Mouse (Mus musculus): ENCODE data around the gene Lgals1. TPM values are rescaled to one million over a fixed set of nuclear protein-coding genes. Genes with fewer than 3 reads are reported as not detected.

Lgals1 gene
- polyA plus RNA-seq, 1 experiment from 2014 or later = 263 TPM

GRCm38 (mm10) chr15:78900585-78901421, 25.7 kb upstream of the Lgals1 start:
- H3K36me3 ChIP-seq (ENCODE audit: control insufficient read depth, insufficient read depth, low read length) = no peaks in the 10 kb centered on the region
- H3K27ac ChIP-seq (ENCODE audit: low read depth, low read length) = no peak overlapping the region
- no peak for DNase-seq (ENCODE audit: low spot score)
- no peaks in the 10 kb centered on the region for H3K27me3 ChIP-seq (ENCODE audit: control insufficient read depth, insufficient read depth, low read length)
- no peaks in the 10 kb centered on the region for H3K9me3 ChIP-seq (ENCODE audit: control insufficient read depth, low read length)
- peak overlapping the region; percentile 54 for H3K4me3 ChIP-seq (ENCODE audit: low read depth, low read length)
- peak overlapping the region; percentile 91 for H3K4me2 ChIP-seq (ENCODE audit: low read depth)
- ATAC-seq (ENCODE audit: insufficient read depth, low FRiP score, low TSS enrichment) = no peak
- H3K9ac ChIP-seq (ENCODE audit: low read length) = peak overlapping the region; percentile 30
- peaks cover 11% of the 10 kb centered on the region for H3K4me1 ChIP-seq (ENCODE audit: control insufficient read depth, insufficient read depth, low read length)
- 18% methylated on average over 18 of the region's 18 CpGs for WGBS

GRCm38 (mm10) chr15:78901422-78901789, 25.1 kb upstream of the Lgals1 start:
- DNase-seq (ENCODE audit: low spot score) = no peak
- H3K4me1 ChIP-seq (ENCODE audit: control insufficient read depth, insufficient read depth, low read length) = peaks cover 9% of the 10 kb centered on the region

DNA sequence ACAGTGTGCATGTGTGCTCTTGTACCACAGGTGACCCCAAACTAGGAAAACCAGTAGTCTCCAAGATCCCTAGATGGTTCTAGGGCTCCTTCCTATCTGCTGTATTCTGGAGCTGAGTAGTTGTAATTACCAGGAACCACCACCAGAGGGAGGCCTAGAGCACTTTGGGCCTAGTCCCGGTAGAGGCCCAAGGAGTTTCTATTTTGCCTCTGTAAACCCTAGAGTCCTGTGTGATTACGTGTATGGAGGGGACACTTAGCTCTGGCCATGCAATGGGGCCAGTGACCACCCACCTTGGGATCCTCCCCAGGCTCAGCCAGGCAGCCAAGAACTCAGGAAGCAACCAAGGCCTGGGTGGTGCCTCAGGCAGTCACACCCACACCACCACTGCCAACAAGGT, 23.3 kb upstream of the Lgals1 start:
- H3K4me3 ChIP-seq (ENCODE audit: low read depth, low read length) = no peak overlapping the region
- ATAC-seq (ENCODE audit: insufficient read depth, low FRiP score, low TSS enrichment) (0 out of 2 replicates have a peak, but pooled peaks have one; percentile 13), DNase-seq (ENCODE audit: low spot score) (peak; percentile 80)
- H3K27me3 ChIP-seq (ENCODE audit: control insufficient read depth, insufficient read depth, low read length) = no peaks in the 10 kb centered on the region
- H3K9me3 ChIP-seq (ENCODE audit: control insufficient read depth, low read length) = no peaks in the 10 kb centered on the region
- H3K9ac ChIP-seq (ENCODE audit: low read length) = no peak overlapping the region
- H3K4me2 ChIP-seq (ENCODE audit: low read depth) = no peak overlapping the region
- peaks cover 9% of the 10 kb centered on the region for H3K4me1 ChIP-seq (ENCODE audit: control insufficient read depth, insufficient read depth, low read length)
- WGBS = 10% methylated on average over 2 of the region's 2 CpGs
- no peak overlapping the region for H3K27ac ChIP-seq (ENCODE audit: low read depth, low read length)
- H3K36me3 ChIP-seq (ENCODE audit: control insufficient read depth, insufficient read depth, low read length) = no peaks in the 10 kb centered on the region; the same call in 1 of the 2 replicates

More at GRCm38 (mm10) chr15:78901422-78901789, 25.1 kb upstream of the Lgals1 start:
- Histone ChIP-seq H3K9ac (ENCODE audit: low read length) (no peak overlapping the region; the same call in 1 of the 2 replicates), H3K4me2 (ENCODE audit: low read depth) (peak overlapping the region; percentile 91), H3K27ac (ENCODE audit: low read depth, low read length) (no peak overlapping the region), H3K9me3 (ENCODE audit: control insufficient read depth, low read length) (no peaks in the 10 kb centered on the region), H3K4me3 (ENCODE audit: low read depth, low read length) (peak overlapping the region; percentile 54), H3K27me3 (ENCODE audit: control insufficient read depth, insufficient read depth, low read length) (no peaks in the 10 kb centered on the region), H3K36me3 (ENCODE audit: control insufficient read depth, insufficient read depth, low read length) (no peaks in the 10 kb centered on the region; the same call in 1 of the 2 replicates)
- ATAC-seq (ENCODE audit: insufficient read depth, low FRiP score, low TSS enrichment) = no peak
- WGBS = 36% methylated on average over 8 of the region's 8 CpGs

GRCm38 (mm10) chr15:78908399-78908798, 18.1 kb upstream of the Lgals1 start:
- H3K4me3 ChIP-seq (ENCODE audit: low read depth, low read length) = no peak overlapping the region
- H3K9me3 ChIP-seq (ENCODE audit: control insufficient read depth, low read length) = no peaks in the 10 kb centered on the region
- H3K27me3 ChIP-seq (ENCODE audit: control insufficient read depth, insufficient read depth, low read length) = no peaks in the 10 kb centered on the region
- H3K27ac ChIP-seq (ENCODE audit: low read depth, low read length) = no peak overlapping the region
- DNase-seq (ENCODE audit: low spot score) = no peak
- no peak for ATAC-seq (ENCODE audit: insufficient read depth, low FRiP score, low TSS enrichment)
- WGBS = 86% methylated on average over 7 of the region's 7 CpGs
- no peak overlapping the region for H3K4me2 ChIP-seq (ENCODE audit: low read depth)
- H3K4me1 ChIP-seq (ENCODE audit: control insufficient read depth, insufficient read depth, low read length) = no peaks in the 10 kb centered on the region
- H3K9ac ChIP-seq (ENCODE audit: low read length) = no peak overlapping the region
- no peaks in the 10 kb centered on the region; the same call in 1 of the 2 replicates for H3K36me3 ChIP-seq (ENCODE audit: control insufficient read depth, insufficient read depth, low read length)

DNA sequence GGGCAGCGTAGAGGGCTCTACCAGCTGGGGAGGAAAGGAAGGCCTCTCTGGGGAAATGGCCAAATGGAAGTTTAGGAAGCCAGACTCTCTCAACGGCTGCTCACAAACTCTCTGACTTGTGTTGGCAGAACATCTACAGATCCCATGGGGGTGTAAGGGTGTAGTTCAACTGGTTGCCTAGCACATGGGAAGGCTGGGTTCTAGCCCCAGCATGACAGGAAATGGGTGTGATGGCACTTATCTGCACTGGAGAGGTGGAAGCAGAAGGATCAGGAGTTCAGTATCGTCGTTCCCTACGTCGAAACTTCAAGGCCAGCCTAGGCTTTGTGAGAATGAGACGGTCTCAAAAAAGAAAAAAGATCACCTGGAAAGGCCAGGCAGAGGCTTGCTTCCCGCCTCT, 17.5 kb upstream of the Lgals1 start:
- WGBS = 92% methylated on average over 8 of the region's 8 CpGs
- ATAC-seq (ENCODE audit: insufficient read depth, low FRiP score, low TSS enrichment) = no peak
- H3K4me3 ChIP-seq (ENCODE audit: low read depth, low read length) = no peak overlapping the region

DNA sequence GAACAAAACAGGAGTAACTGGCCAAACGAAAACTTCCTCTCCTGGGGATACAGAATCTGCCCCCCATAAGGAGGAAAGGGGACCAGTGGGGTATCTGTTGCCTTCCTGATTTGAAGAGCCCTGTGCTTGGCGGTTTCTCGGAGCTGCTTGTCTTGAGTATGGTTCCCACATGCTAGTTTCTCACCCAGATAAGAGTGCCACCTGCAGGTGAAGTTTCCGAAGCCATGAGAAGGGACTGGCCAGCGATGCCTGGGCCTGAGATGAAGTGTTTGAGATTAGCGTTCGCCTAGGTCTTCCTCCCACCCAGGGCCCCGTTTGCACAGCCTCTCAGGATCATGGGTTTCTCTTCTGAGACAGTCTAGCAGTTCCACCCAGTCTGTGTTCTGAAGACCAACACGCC, 14.5 kb upstream of the Lgals1 start:
- Histone ChIP-seq H3K9me3 (ENCODE audit: control insufficient read depth, low read length) (no peaks in the 10 kb centered on the region), H3K36me3 (ENCODE audit: control insufficient read depth, insufficient read depth, low read length) (no peaks in the 10 kb centered on the region), H3K4me1 (ENCODE audit: control insufficient read depth, insufficient read depth, low read length) (peaks cover 20% of the 10 kb centered on the region), H3K27me3 (ENCODE audit: control insufficient read depth, insufficient read depth, low read length) (no peaks in the 10 kb centered on the region), H3K4me2 (ENCODE audit: low read depth) (no peak overlapping the region), H3K27ac (ENCODE audit: low read depth, low read length) (no peak overlapping the region), H3K4me3 (ENCODE audit: low read depth, low read length) (no peak overlapping the region), H3K9ac (ENCODE audit: low read length) (no peak overlapping the region)
- DNase-seq (ENCODE audit: low spot score) (peak; percentile 52), ATAC-seq (ENCODE audit: insufficient read depth, low FRiP score, low TSS enrichment) (no peak)
- WGBS = 34% methylated on average over 9 of the region's 9 CpGs

More for the DNA sequence above, 17.5 kb upstream of the Lgals1 start:
- no peak for DNase-seq (ENCODE audit: low spot score)
- H3K9ac ChIP-seq (ENCODE audit: low read length) = no peak overlapping the region
- no peaks in the 10 kb centered on the region for H3K27me3 ChIP-seq (ENCODE audit: control insufficient read depth, insufficient read depth, low read length)
- no peaks in the 10 kb centered on the region for H3K4me1 ChIP-seq (ENCODE audit: control insufficient read depth, insufficient read depth, low read length)
- no peaks in the 10 kb centered on the region for H3K9me3 ChIP-seq (ENCODE audit: control insufficient read depth, low read length)
- H3K36me3 ChIP-seq (ENCODE audit: control insufficient read depth, insufficient read depth, low read length) = no peaks in the 10 kb centered on the region; the same call in 1 of the 2 replicates
- no peak overlapping the region for H3K27ac ChIP-seq (ENCODE audit: low read depth, low read length)
- H3K4me2 ChIP-seq (ENCODE audit: low read depth) = no peak overlapping the region

DNA sequence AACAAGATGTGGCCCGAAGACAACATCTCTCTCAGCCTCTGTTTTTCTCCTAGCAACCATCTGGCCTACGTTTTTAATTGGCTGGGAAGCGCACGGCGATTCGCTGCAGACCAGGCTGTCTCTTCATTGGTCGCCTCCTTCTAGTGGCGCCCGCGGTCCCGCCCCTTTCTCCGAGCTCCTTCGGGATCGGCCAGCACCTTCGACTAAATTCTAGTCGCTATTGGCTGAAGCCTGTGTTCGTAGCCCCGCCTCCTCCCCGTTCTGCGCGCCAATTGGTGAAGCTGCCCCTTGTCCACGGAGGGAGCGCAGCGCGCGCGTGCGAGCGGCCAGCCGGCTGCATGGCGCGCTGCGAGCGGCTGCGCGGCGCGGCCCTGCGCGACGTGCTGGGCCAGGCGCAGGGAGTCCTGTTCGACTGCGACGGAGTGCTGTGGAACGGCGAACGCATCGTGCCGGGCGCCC, 12.9 kb upstream of the Lgals1 start, which contains the start of gene Pdxp:
TSS of gene Pdxp (plus strand) at position 288 of the 459 bp plus-strand sequence.
- ATAC-seq (ENCODE audit: insufficient read depth, low FRiP score, low TSS enrichment) = peak; percentile 92
- peak within 1 kb of the TSS; percentile 91 for H3K27ac ChIP-seq (ENCODE audit: low read depth, low read length)
- peaks cover 20% of the 10 kb centered on the region for H3K4me1 ChIP-seq (ENCODE audit: control insufficient read depth, insufficient read depth, low read length)

DNA sequence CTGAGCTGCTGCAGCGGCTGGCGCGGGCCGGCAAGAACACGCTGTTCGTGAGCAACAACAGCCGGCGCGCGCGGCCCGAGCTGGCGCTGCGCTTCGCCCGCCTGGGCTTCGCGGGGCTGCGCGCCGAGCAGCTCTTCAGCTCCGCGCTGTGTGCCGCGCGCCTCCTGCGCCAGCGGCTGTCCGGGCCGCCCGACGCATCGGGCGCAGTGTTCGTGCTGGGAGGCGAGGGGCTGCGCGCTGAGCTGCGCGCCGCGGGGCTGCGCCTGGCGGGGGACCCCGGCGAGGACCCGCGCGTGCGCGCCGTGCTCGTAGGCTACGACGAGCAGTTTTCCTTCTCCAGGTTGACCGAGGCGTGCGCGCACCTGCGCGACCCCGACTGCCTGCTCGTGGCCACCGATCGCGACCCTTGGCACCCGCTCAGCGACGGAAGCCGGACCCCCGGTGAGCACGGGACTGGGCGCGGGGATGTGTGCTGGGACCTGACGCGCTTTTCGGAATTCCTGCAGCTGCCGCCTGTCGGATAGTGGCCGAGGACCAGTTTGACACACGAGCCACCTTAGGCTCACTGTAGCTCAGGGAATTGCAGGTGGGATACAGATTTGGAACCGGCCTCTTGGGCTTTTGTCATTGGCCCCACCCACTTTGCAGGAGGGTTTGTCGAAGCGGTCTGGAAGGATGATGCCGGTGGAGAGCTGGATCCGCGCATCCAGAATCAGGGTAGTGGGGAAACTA, 12.3 kb upstream of the Lgals1 start:
- Histone ChIP-seq H3K27ac (ENCODE audit: low read depth, low read length) (peak overlapping the region; percentile 91), H3K36me3 (ENCODE audit: control insufficient read depth, insufficient read depth, low read length) (peaks cover 6% of the 10 kb centered on the region), H3K9ac (ENCODE audit: low read length) (peak overlapping the region; percentile 85), H3K27me3 (ENCODE audit: control insufficient read depth, insufficient read depth, low read length) (no peaks in the 10 kb centered on the region), H3K4me3 (ENCODE audit: low read depth, low read length) (peak overlapping the region; percentile 75), H3K4me2 (ENCODE audit: low read depth) (peak overlapping the region; percentile 97), H3K4me1 (ENCODE audit: control insufficient read depth, insufficient read depth, low read length) (peaks cover 20% of the 10 kb centered on the region), H3K9me3 (ENCODE audit: control insufficient read depth, low read length) (no peaks in the 10 kb centered on the region)
- peak; percentile 64 for ATAC-seq (ENCODE audit: insufficient read depth, low FRiP score, low TSS enrichment)
- no peak for DNase-seq (ENCODE audit: low spot score)
- 0% methylated on average over 75 of the region's 87 CpGs for WGBS

More for the DNA sequence above, 12.9 kb upstream of the Lgals1 start, which contains the start of gene Pdxp:
- no peaks in the 10 kb centered on the region for H3K9me3 ChIP-seq (ENCODE audit: control insufficient read depth, low read length)
- H3K36me3 ChIP-seq (ENCODE audit: control insufficient read depth, insufficient read depth, low read length) = peaks cover 6% of the 10 kb centered on the region
- H3K27me3 ChIP-seq (ENCODE audit: control insufficient read depth, insufficient read depth, low read length) = no peaks in the 10 kb centered on the region
- H3K4me2 ChIP-seq (ENCODE audit: low read depth) = peak within 1 kb of the TSS; percentile 97
- DNase-seq (ENCODE audit: low spot score) = peak; percentile 98
- peak within 1 kb of the TSS; percentile 85 for H3K9ac ChIP-seq (ENCODE audit: low read length)
- under 1% methylated on average over 51 of the region's 51 CpGs for WGBS
- peak within 1 kb of the TSS; percentile 75 for H3K4me3 ChIP-seq (ENCODE audit: low read depth, low read length)

All from neural tube, embryonic 11.5 days (tissue).